Comparison of ENCODE assay signal across 8 mouse cellular contexts in genomic region chr1:36129126-36129525, GRCm38 (mm10).
DNase-seq lines count a peak whose midpoint lies in the region; ATAC-seq lines count a peak whose summit lies in the region.

No protein-coding gene starts in this region.

- peaks cover 3% of the 10 kb centered on the region for H3K4me1 ChIP-seq in intestine, embryonic 16.5 days (ENCODE audit: control insufficient read depth, insufficient read depth, low read length)
- peaks cover 3% of the 10 kb centered on the region; the same call in 1 of the 2 replicates for H3K4me1 ChIP-seq in lung, embryonic 16.5 days (replicated peaks; ENCODE audit: control insufficient read depth, insufficient read depth, low read length)
- no peaks in the 10 kb centered on the region for H3K4me1 ChIP-seq in hindbrain, embryonic 14.5 days (replicated peaks; ENCODE audit: control insufficient read depth, insufficient read depth, low read length)

- no peaks in the 10 kb centered on the region for H3K27me3 ChIP-seq in intestine, embryonic 16.5 days (replicated peaks; ENCODE audit: control insufficient read depth, insufficient read depth, low read length)
- H3K27me3 ChIP-seq in lung, embryonic 16.5 days (ENCODE audit: control insufficient read depth, insufficient read depth, low read depth, low read length), result no peaks in the 10 kb centered on the region
- no peaks in the 10 kb centered on the region for H3K27me3 ChIP-seq in hindbrain, embryonic 14.5 days (ENCODE audit: control insufficient read depth, insufficient read depth, low read length)

- H3K9me3 ChIP-seq in intestine, embryonic 16.5 days (ENCODE audit: control insufficient read depth, low read length), result 0 out of 2 replicates have a peak, but pooled peaks cover 5% of the 10 kb centered on the region
- H3K9me3 ChIP-seq in lung, embryonic 16.5 days (ENCODE audit: control insufficient read depth, low read length), result no peaks in the 10 kb centered on the region
- H3K9me3 ChIP-seq in hindbrain, embryonic 14.5 days (ENCODE audit: control insufficient read depth, low read length), result no peaks in the 10 kb centered on the region

- H3K27ac ChIP-seq in intestine, embryonic 16.5 days (ENCODE audit: low read length), result peak overlapping the region; percentile 57
- H3K27ac ChIP-seq in lung, embryonic 16.5 days (ENCODE audit: low read length), result no peak overlapping the region
- no peak overlapping the region for H3K27ac ChIP-seq in hindbrain, embryonic 14.5 days

- DNase-seq in urinary bladder, postnatal 14 days (ENCODE audit: low spot score), result peak; percentile 22
- no peak for DNase-seq in urinary bladder, postnatal 36 days (ENCODE audit: low spot score in 2 of 2)
- no peak for DNase-seq in right cerebral cortex, postnatal 10 days (ENCODE audit: low spot score in 2 of 2)
- DNase-seq in hindbrain, embryonic 14.5 days (ENCODE audit: low spot score), result no peak
- DNase-seq in cerebellum, postnatal 4 days (ENCODE audit: low spot score in 2 of 2), result no peak
- DNase-seq in frontal cortex, postnatal 10 days (ENCODE audit: low spot score in 2 of 2), result no peak

- H3K4me3 ChIP-seq in intestine, embryonic 16.5 days (ENCODE audit: low read length), result no peak overlapping the region
- H3K4me3 ChIP-seq in lung, embryonic 16.5 days (ENCODE audit: low read length), result no peak overlapping the region
- no peak overlapping the region for H3K4me3 ChIP-seq in hindbrain, embryonic 14.5 days (replicated peaks; ENCODE audit: low read length)

- no peak overlapping the region for H3K4me2 ChIP-seq in intestine, embryonic 16.5 days (ENCODE audit: low read depth, low read length)
- H3K4me2 ChIP-seq in lung, embryonic 16.5 days (ENCODE audit: low read depth, low read length), result no peak overlapping the region
- no peak overlapping the region for H3K4me2 ChIP-seq in hindbrain, embryonic 14.5 days (replicated peaks)

- WGBS in intestine, embryonic 16.5 days, result 36% methylated on average over 4 of the region's 4 CpGs
- WGBS in lung, embryonic 16.5 days, result 42% methylated on average over 4 of the region's 4 CpGs
- 68% methylated on average over 4 of the region's 4 CpGs for WGBS in hindbrain, embryonic 14.5 days

- peak; percentile 49; the same call in 1 of the 2 replicates for ATAC-seq in intestine, embryonic 16.5 days
- peak; percentile 64 for ATAC-seq in lung, embryonic 16.5 days (ENCODE audit: low read depth)
- no peak for ATAC-seq in hindbrain, embryonic 14.5 days (ENCODE audit: low FRiP score)

- no peak overlapping the region for H3K9ac ChIP-seq in intestine, embryonic 16.5 days (ENCODE audit: low read depth, low read length)
- no peak overlapping the region for H3K9ac ChIP-seq in lung, embryonic 16.5 days (ENCODE audit: low read length)
- H3K9ac ChIP-seq in hindbrain, embryonic 14.5 days, result no peak overlapping the region

- no peaks in the 10 kb centered on the region for H3K36me3 ChIP-seq in intestine, embryonic 16.5 days (ENCODE audit: control insufficient read depth, insufficient read depth, low read length)
- H3K36me3 ChIP-seq in lung, embryonic 16.5 days (ENCODE audit: control insufficient read depth, insufficient read depth, low read length), result no peaks in the 10 kb centered on the region
- no peaks in the 10 kb centered on the region for H3K36me3 ChIP-seq in hindbrain, embryonic 14.5 days (replicated peaks; ENCODE audit: control insufficient read depth, insufficient read depth)
